Mouse (Mus musculus): Measurements from ENCODE around the gene Cdc20b.

DNA sequence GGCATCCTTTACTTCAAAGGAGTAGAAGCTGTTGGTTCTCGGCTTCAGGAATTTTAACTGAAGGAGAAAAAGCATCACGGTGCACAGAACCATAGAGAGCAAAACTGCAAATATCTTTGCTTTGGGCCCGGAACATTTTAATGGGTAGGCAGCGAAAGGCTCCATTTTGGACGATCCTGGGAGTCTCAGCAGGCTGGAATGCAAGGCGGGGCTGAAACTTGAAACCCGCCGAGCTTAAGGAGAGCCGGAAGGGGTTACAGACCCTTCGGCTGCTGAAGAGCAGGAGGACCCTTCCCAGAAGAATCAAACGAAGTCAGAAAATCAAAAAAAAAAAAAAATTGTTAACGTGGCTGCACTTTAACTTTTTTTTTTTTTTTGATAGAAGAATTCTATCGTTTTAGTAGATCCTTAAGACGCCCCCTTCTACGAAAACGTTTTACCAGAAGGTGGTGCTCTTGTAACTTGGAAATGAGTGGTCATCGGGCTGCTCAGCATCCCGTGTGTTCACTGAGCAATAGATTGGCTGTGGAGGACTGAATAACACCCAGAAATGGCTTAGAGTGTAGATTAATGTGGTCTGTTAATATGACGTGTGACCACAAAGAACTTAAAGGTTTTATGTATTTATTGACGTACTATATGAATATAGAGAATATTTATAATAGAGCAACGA is 11.4 kb downstream of the Cdc20b start, which contains the start of gene Gpx8:
- TF ChIP-seq GATA1 (IDR thresholded peaks at IDR 0.05; ENCODE audit: borderline replicate concordance, low read length) (no peak), FLI1 (IDR thresholded peaks at IDR 0.05; ENCODE audit: low read length) (no peak)
